Mouse (Mus musculus) liver, adult 2 months (tissue): ENCODE results near the gene Csmd2. TPM values are rescaled to one million over a fixed set of nuclear protein-coding genes. Genes with fewer than 3 reads are reported as not detected.

Experiments used
- DNase-seq: peaks from one replicate; pipeline ENCODE4 v3.0.0-alpha.2; 2011; ENCODE audit warnings: low read depth, low spot score; ENCODE audit errors: extremely low read depth
- H3K27ac ChIP-seq: fragments of 200-500 bp; replicated peaks from 2 replicates; pipeline ENCODE4 v1.5.1; 2012; ENCODE audit warnings: low read depth, mild to moderate bottlenecking, control low read depth, inconsistent platforms, low read length; ENCODE audit not compliant: insufficient read depth
- H3K27me3 ChIP-seq: fragments of 200-500 bp; 2 replicates; pipeline ENCODE4 v1.6.1; 2012; ENCODE audit warnings: mild to moderate bottlenecking, moderate library complexity, low read length, inconsistent platforms; ENCODE audit not compliant: control insufficient read depth, insufficient read depth
- H3K36me3 ChIP-seq: fragments of 200-500 bp; 2 replicates; pipeline ENCODE4 v1.6.1; 2012; ENCODE audit warnings: low read length, inconsistent platforms; ENCODE audit not compliant: control insufficient read depth, insufficient read depth
- H3K4me1 ChIP-seq: fragments of 200-500 bp; 2 replicates; pipeline ENCODE4 v1.6.1; 2011; ENCODE audit warnings: low read length; ENCODE audit not compliant: control insufficient read depth, insufficient read depth
- H3K4me3 ChIP-seq: fragments of 200-500 bp; 2 replicates; pipeline ENCODE4 v1.5.1; 2011; ENCODE audit warnings: low read depth, mild to moderate bottlenecking, control low read depth, low read length, moderate library complexity; ENCODE audit not compliant: insufficient read depth
- H3K79me2 ChIP-seq: fragments of 200-500 bp; 2 replicates; pipeline ENCODE4 v1.6.1; 2012; ENCODE audit warnings: inconsistent platforms, mild to moderate bottlenecking, low read length, moderate library complexity; ENCODE audit not compliant: control insufficient read depth, insufficient read depth
- H3K9ac ChIP-seq: fragments of 200-500 bp; 2 replicates; pipeline ENCODE4 v1.6.1; 2012; ENCODE audit warnings: low read depth, mild to moderate bottlenecking, control low read depth, inconsistent platforms, low read length
- CTCF ChIP-seq: fragments of 200-500 bp; IDR thresholded peaks from 2 replicates; pipeline ENCODE4 v1.5.1; 2011; ENCODE audit warnings: low read depth, low read length, control low read depth
- POLR2A ChIP-seq: fragments of 200-500 bp; IDR thresholded peaks from 2 replicates; pipeline ENCODE4 v1.6.1; 2011; ENCODE audit warnings: low read length, control low read depth; ENCODE audit not compliant: insufficient read depth; ENCODE audit errors: extremely low read depth
- WGBS: fragments of 180-500 bp; shearing (Covaris S2); methylation state at CpG from one replicate; pipeline ENCODE4 v1.1.7; 2018; 5-methylcytosine and 5-hydroxymethylcytosine counted together
- polyA plus RNA-seq: library from polyadenylated mRNA; depleted of rRNA; stranded (reverse); fragments of >200 nt; gene quantifications from 2 replicates; pipeline ENCODE4 v1.2.3, GENCODE M21; 2012
- total RNA-seq: library from RNA; depleted of rRNA; stranded (reverse); fragments of >200 nt; gene quantifications from 2 replicates; pipeline ENCODE4 v1.2.3, GENCODE M21; 2014

Csmd2 gene
- total and polyA plus RNA-seq, 2 experiments, result not detected

- TF ChIP-seq POLR2A, result no peak
- TF ChIP-seq CTCF, result no peak
- WGBS, result 81% methylated on average over 6 of the region's 6 CpGs
- no peaks in the 10 kb centered on the region for H3K36me3 ChIP-seq
These were observed 140.9 kb downstream of the Csmd2 start for GRCm38 (mm10) chr4:128128546-128128945.

GRCm38 (mm10) chr4:128130611-128131142 lies 143.0 kb downstream of the Csmd2 start:
- H3K9ac ChIP-seq, result no peak overlapping the region
- 70% methylated on average over 4 of the region's 4 CpGs for WGBS
- H3K36me3 ChIP-seq, result no peaks in the 10 kb centered on the region
- H3K4me1 ChIP-seq, result no peaks in the 10 kb centered on the region
- H3K79me2 ChIP-seq, result no peaks in the 10 kb centered on the region
- TF ChIP-seq POLR2A (no peak), CTCF (no peak)
- H3K27me3 ChIP-seq, result no peaks in the 10 kb centered on the region
- H3K4me3 ChIP-seq, result no peak overlapping the region
- no peak for DNase-seq
- no peak overlapping the region for H3K27ac ChIP-seq

More at GRCm38 (mm10) chr4:128128546-128128945, 140.9 kb downstream of the Csmd2 start:
- Histone ChIP-seq H3K4me1 (no peaks in the 10 kb centered on the region), H3K27me3 (no peaks in the 10 kb centered on the region), H3K4me3 (no peak overlapping the region), H3K79me2 (no peaks in the 10 kb centered on the region), H3K27ac (no peak overlapping the region), H3K9ac (no peak overlapping the region)
- DNase-seq, result no peak

GRCm38 (mm10) chr4:128131666-128132065 lies 144.0 kb downstream of the Csmd2 start:
- DNase-seq, result no peak
- no peak overlapping the region for H3K27ac ChIP-seq
- TF ChIP-seq CTCF (no peak), POLR2A (no peak)
- H3K9ac ChIP-seq, result no peak overlapping the region
- H3K27me3 ChIP-seq, result no peaks in the 10 kb centered on the region
- H3K4me3 ChIP-seq, result no peak overlapping the region
- 81% methylated on average over 4 of the region's 4 CpGs for WGBS
- no peaks in the 10 kb centered on the region for H3K36me3 ChIP-seq
- H3K79me2 ChIP-seq, result no peaks in the 10 kb centered on the region
- H3K4me1 ChIP-seq, result no peaks in the 10 kb centered on the region

- whole genome bisulfite sequencing, result 77% methylated on average over 11 of the region's 11 CpGs
- no peak overlapping the region for H3K27ac ChIP-seq
- no peak overlapping the region for H3K4me3 ChIP-seq
- no peaks in the 10 kb centered on the region for H3K4me1 ChIP-seq
- H3K9ac ChIP-seq, result no peak overlapping the region
- no peaks in the 10 kb centered on the region for H3K36me3 ChIP-seq
- H3K27me3 ChIP-seq, result no peaks in the 10 kb centered on the region
- no peaks in the 10 kb centered on the region for H3K79me2 ChIP-seq
- no peak for DNase-seq
- TF ChIP-seq POLR2A, result no peak
- no peak for TF ChIP-seq CTCF
These were observed 145.4 kb downstream of the Csmd2 start for GRCm38 (mm10) chr4:128132876-128133646.

GRCm38 (mm10) chr4:128134348-128134994 lies 146.8 kb downstream of the Csmd2 start:
- WGBS, result 83% methylated on average over 11 of the region's 11 CpGs
- H3K9ac ChIP-seq, result no peak overlapping the region
- TF ChIP-seq CTCF (no peak), POLR2A (no peak)

More at GRCm38 (mm10) chr4:128134348-128134994, 146.8 kb downstream of the Csmd2 start:
- Histone ChIP-seq H3K36me3 (no peaks in the 10 kb centered on the region), H3K4me3 (no peak overlapping the region), H3K27ac (no peak overlapping the region), H3K79me2 (no peaks in the 10 kb centered on the region), H3K4me1 (no peaks in the 10 kb centered on the region), H3K27me3 (no peaks in the 10 kb centered on the region)
- no peak for DNase-seq
